Mouse (Mus musculus) MEL (cell line): Measurements from ENCODE around the gene Slc25a48.

Experiments used
- CTCF ChIP-seq, 3 experiments: IDR thresholded peaks in 2 of 3; conservative IDR thresholded peaks in 1 of 3; 2 replicates each; pipeline ENCODE4 v1.5.1; 2011 to 2012; ENCODE audit warnings: low read length in 3 of 3, low read depth in 2 of 3, mild to moderate bottlenecking in 2 of 3, improper control_type of control experiment in 1 of 3, inconsistent platforms in 1 of 3, mixed read lengths in 1 of 3, moderate library complexity in 1 of 3; ENCODE audit not compliant: control insufficient read depth in 1 of 3, insufficient read depth in 1 of 3, poor library complexity in 1 of 3, severe bottlenecking in 1 of 3
- POLR2A ChIP-seq, 2 experiments: IDR thresholded peaks; 2 replicates each; pipeline ENCODE4 v1.6.1; 2011 to 2012; ENCODE audit warnings: low read length in 2 of 2, mild to moderate bottlenecking in 2 of 2, control low read depth in 1 of 2, improper control_type of control experiment in 1 of 2, low read depth in 1 of 2, moderate library complexity in 1 of 2; ENCODE audit not compliant: control insufficient read depth in 1 of 2, insufficient read depth in 1 of 2, poor library complexity in 1 of 2
- RAD21 ChIP-seq: IDR thresholded peaks from 2 replicates; pipeline ENCODE4 v1.6.1; 2011; ENCODE audit warnings: mild to moderate bottlenecking, low read depth, low read length, improper control_type of control experiment
- ZNF384 ChIP-seq: IDR thresholded peaks from 2 replicates; pipeline ENCODE4 v1.6.1; 2012; ENCODE audit warnings: low read depth, mild to moderate bottlenecking, inconsistent platforms, low read length, improper control_type of control experiment

DNA sequence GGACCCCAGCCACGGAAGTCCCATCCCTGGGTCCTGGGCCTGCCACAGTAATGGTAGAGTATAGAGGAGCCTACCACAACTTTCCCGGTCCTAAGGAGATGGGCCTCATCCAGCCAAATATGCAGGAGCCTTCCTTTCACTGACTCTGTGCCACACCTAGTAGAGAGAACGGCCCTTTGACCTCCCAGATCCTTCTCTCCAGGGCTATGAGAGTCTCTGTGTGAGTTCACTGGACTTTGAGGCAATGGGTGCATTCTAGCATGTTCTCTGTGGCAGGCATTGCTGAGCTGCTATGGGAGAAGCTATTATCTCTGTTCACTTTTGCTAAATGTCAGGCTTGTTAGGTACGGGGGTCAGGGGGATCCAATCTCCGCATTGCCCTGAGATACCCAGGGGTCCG, 25.6 kb downstream of the Slc25a48 start:
- TF ChIP-seq ZNF384: no peak
- no peak for TF ChIP-seq POLR2A (IDR thresholded peaks at IDR 0.05; ENCODE audit: control insufficient read depth in 1 of 2, insufficient read depth in 1 of 2, low read depth in 1 of 2, low read length in 2 of 2, poor library complexity in 1 of 2)
- no peak for TF ChIP-seq CTCF (IDR thresholded peaks at IDR 0.05 in 2 of 3, conservative IDR thresholded peaks at IDR 0.05 in 1 of 3; ENCODE audit: control insufficient read depth in 1 of 3, insufficient read depth in 1 of 3, low read depth in 2 of 3, low read length in 3 of 3, poor library complexity in 1 of 3, severe bottlenecking in 1 of 3)
- TF ChIP-seq RAD21: no peak
